Mouse (Mus musculus): ENCODE measurements at regions not wholly inside any gene's neighbourhood (a gene's known extent, or its start where the extent isn't known, plus 50 kb on each side); places are given as distances from the start of the nearest gene placed in this dataset.
"Not testable (repeated sequence)": the region's sequence is repeated elsewhere in the genome, so short reads cannot be mapped to it uniquely, and the experiment has no call there.

DNA sequence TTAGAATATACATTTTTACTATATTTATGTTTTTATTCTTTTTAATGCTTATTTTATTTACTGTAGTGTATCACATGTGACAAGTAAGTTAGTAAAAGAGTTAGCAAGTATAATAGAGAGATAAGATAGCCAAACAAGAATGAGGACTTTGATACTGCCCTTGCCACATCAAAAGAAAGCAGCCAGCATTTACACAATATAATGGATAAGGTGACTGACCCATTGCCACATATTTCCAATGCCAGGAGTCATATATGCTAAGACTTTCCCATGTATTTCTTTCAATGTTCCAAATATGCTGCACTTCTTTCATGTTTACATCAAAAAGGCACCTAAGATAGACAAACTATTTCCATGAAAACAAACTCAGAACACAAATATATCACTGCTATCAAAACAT lies 1162.3 kb downstream of the Ankrd7 start:
- Histone ChIP-seq H3K9me3 (ENCODE audit: low read length) (no peaks in the 10 kb centered on the region), H3K36me3 (ENCODE audit: insufficient read depth, low read length) (no peaks in the 10 kb centered on the region), H3K4me3 (replicated peaks; ENCODE audit: low read length) (no peak overlapping the region), H3K4me1 (replicated peaks; ENCODE audit: low read depth, low read length) (no peaks in the 10 kb centered on the region), H3K27me3 (ENCODE audit: insufficient read depth, low read length) (no peaks in the 10 kb centered on the region)
- TF ChIP-seq POU5F1 (IDR thresholded peaks at IDR 0.05; ENCODE audit: borderline replicate concordance, low read length) (no peak), CTCF (conservative IDR thresholded peaks at IDR 0.05; ENCODE audit: low read length) (no peak), NANOG (IDR thresholded peaks at IDR 0.05; ENCODE audit: borderline replicate concordance, low read length) (no peak)

DNA sequence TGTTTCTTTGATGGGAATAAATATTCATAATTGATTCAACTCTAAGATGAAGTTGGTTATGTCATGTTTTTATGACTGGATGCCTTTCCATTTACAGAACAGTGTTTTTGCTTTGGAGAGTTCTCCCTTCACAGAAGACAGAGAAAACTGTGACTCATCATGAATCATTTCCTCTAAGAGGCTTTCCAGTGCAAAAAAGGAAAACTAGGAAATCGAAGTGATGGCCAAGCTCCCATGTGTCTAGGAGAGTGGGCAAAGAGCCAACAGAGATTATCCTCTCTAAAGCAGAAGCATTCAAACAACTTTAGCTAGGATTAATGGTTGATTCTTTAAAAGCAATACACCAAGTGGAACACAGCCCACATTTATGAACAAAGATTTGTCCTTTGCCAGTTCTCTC lies 1171.7 kb downstream of the Ankrd7 start:
- TF ChIP-seq NANOG (IDR thresholded peaks at IDR 0.05; ENCODE audit: borderline replicate concordance, low read length): no peak
- no peak for TF ChIP-seq CTCF (conservative IDR thresholded peaks at IDR 0.05; ENCODE audit: low read length)
- no peak for TF ChIP-seq POU5F1 (IDR thresholded peaks at IDR 0.05; ENCODE audit: borderline replicate concordance, low read length)
- Histone ChIP-seq H3K36me3 (ENCODE audit: insufficient read depth, low read length) (no peaks in the 10 kb centered on the region), H3K9me3 (ENCODE audit: low read length) (no peaks in the 10 kb centered on the region), H3K4me1 (replicated peaks; ENCODE audit: low read depth, low read length) (no peaks in the 10 kb centered on the region), H3K27me3 (ENCODE audit: insufficient read depth, low read length) (no peaks in the 10 kb centered on the region), H3K4me3 (replicated peaks; ENCODE audit: low read length) (no peak overlapping the region)

DNA sequence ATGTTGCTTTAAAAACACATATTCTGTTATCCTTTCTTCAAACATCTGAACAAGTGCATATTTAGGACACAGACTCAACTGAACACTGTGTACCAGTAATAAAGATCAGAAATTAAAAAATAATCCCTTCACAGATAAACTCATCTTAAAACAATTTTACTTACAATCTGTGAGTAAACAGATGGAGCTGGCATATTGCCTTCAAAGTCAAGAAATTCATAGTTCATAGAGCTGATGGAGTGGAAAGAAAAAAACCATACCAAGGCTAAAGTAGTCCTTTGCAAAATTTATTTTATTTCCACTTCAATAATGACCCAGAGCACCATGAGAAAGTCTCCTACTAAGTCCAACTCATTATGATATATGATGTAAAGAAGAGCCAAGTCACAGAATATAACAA lies 1136.6 kb upstream of the Kcnd2 start:
- H3K4me3 ChIP-seq (replicated peaks; ENCODE audit: low read length): no peak overlapping the region
- TF ChIP-seq POU5F1 (IDR thresholded peaks at IDR 0.05; ENCODE audit: borderline replicate concordance, low read length): no peak
- TF ChIP-seq CTCF (conservative IDR thresholded peaks at IDR 0.05; ENCODE audit: low read length): no peak
- no peak for TF ChIP-seq NANOG (IDR thresholded peaks at IDR 0.05; ENCODE audit: borderline replicate concordance, low read length)
- H3K27me3 ChIP-seq (ENCODE audit: insufficient read depth, low read length): no peaks in the 10 kb centered on the region
- H3K9me3 ChIP-seq (ENCODE audit: low read length): peaks cover 23% of the 10 kb centered on the region
- no peaks in the 10 kb centered on the region for H3K4me1 ChIP-seq (replicated peaks; ENCODE audit: low read depth, low read length)
- no peaks in the 10 kb centered on the region for H3K36me3 ChIP-seq (ENCODE audit: insufficient read depth, low read length)

DNA sequence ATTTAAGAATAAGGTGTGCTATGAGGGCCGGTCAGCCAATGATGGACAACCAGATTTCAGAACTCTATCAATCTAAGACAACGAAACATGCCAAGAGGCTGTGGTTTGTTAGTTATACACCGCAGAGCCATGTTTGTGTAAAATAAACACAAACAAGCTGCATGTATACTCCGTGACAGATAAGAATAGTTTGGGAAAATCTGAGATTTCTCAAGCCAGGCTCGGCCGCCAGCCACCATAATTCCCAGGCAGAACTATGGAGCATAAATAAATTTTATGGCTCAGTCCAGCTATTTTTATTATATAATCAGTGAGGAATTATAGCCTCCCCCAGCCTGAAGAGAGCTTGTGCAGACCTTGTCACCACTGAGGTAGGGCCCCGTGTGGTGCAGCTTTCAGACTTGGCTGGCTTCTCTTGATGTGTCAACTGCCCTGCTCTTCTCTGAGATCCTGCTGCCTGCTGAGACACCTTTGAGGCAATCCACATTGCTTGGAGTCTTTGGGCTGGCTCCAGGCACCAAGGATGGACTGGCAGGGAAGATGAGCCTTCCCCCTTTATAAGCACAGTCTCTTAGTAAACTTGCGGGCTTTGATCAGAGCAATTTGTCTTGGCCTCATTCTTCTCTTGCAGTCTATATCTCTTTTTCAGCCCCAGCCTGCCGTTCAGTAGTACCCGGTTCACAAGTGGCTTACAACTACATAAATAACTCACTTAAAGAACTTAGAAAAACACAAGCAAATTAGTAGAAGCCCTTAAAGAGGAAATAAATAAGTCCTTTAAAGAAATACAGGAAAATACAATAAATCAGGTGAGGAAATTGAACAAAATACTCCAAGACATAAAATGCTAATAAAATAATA lies 1123.0 kb upstream of the Kcnd2 start:
- TF ChIP-seq CTCF (conservative IDR thresholded peaks at IDR 0.05; ENCODE audit: low read length) (no peak), POU5F1 (IDR thresholded peaks at IDR 0.05; ENCODE audit: borderline replicate concordance, low read length) (no peak), NANOG (IDR thresholded peaks at IDR 0.05; ENCODE audit: borderline replicate concordance, low read length) (no peak)
- H3K36me3 ChIP-seq (ENCODE audit: insufficient read depth, low read length): no peaks in the 10 kb centered on the region
- no peak overlapping the region for H3K4me3 ChIP-seq (replicated peaks; ENCODE audit: low read length)
- no peaks in the 10 kb centered on the region for H3K4me1 ChIP-seq (replicated peaks; ENCODE audit: low read depth, low read length)
- peaks cover 16% of the 10 kb centered on the region for H3K9me3 ChIP-seq (ENCODE audit: low read length)
- H3K27me3 ChIP-seq (ENCODE audit: insufficient read depth, low read length): no peaks in the 10 kb centered on the region

DNA sequence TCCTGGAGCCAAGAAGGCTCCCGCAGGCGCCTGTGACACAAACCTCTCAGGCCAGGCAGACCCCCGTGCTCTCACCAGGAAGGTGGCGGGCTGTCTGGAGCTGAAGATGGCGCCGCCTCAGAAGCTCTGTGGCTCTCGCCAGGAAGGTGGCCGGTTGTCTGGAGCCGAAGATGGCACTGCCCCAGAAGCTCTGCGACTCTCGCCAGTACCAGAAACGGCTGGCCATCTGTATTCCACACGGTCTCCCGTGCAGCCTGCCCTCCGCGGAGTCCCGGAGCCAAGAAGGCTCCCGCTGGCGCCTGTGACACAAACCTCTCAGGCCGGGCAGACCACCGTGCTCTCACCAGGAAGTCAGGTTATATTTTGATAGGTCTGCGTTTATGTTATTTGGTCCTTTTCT lies 1081.3 kb upstream of the Kcnd2 start:
- H3K4me1 ChIP-seq (replicated peaks; ENCODE audit: low read depth, low read length); H3K27me3 ChIP-seq (ENCODE audit: insufficient read depth, low read length); H3K4me3 ChIP-seq (replicated peaks; ENCODE audit: low read length); H3K36me3 ChIP-seq (ENCODE audit: insufficient read depth, low read length): not testable (repeated sequence)
- peaks cover 44% of the 10 kb centered on the region for H3K9me3 ChIP-seq (ENCODE audit: low read length)

DNA sequence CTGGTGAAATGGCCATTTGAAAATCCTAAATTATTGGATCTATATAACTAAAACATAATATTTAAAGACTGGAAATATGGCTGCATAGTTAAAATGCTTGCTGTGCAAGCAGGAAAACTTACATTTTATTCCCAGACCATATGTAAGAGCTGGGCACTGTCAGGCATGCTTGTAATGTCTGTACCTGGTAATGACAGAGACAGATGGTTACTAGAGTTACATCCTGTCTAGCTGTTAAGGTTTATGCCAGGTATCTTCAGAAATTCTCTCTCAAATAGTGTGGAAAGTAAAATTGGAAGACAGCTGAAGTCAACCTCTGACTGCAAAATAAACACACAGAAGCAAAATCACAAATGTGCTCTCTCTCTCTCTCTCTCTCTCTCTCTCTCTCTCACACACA lies 1077.8 kb upstream of the Kcnd2 start:
- no peaks in the 10 kb centered on the region for H3K4me1 ChIP-seq (replicated peaks; ENCODE audit: low read depth, low read length)
- TF ChIP-seq POU5F1 (IDR thresholded peaks at IDR 0.05; ENCODE audit: borderline replicate concordance, low read length): no peak
- TF ChIP-seq NANOG (IDR thresholded peaks at IDR 0.05; ENCODE audit: borderline replicate concordance, low read length): no peak
- peaks cover 50% of the 10 kb centered on the region for H3K9me3 ChIP-seq (ENCODE audit: low read length)
- H3K36me3 ChIP-seq (ENCODE audit: insufficient read depth, low read length): no peaks in the 10 kb centered on the region
- no peak overlapping the region for H3K4me3 ChIP-seq (replicated peaks; ENCODE audit: low read length)
- no peaks in the 10 kb centered on the region for H3K27me3 ChIP-seq (ENCODE audit: insufficient read depth, low read length)

All from E14TG2a.4 (cell line).